Mouse (Mus musculus): ENCODE measurements at regions not wholly inside any gene's neighbourhood (a gene's known extent, or its start where the extent isn't known, plus 50 kb on each side); places are given as distances from the start of the nearest gene placed in this dataset.
"Not testable (repeated sequence)": the region's sequence is repeated elsewhere in the genome, so short reads cannot be mapped to it uniquely, and the experiment has no call there.

- DNase-seq (ENCODE audit: low spot score in 2 of 2) = peak in 1 of 2 experiments; percentile 25
These were observed 321.8 kb upstream of the Gdi2 start for GRCm38 (mm10) chr13:3216070-3216469.

- DNase-seq (ENCODE audit: low spot score in 2 of 2) = not testable (repeated sequence)
These were observed 316.8 kb upstream of the Gdi2 start for GRCm38 (mm10) chr13:3221005-3221621.

- peak in 1 of 2 experiments; percentile 6 for DNase-seq (ENCODE audit: low spot score in 2 of 2)
These were observed 316.2 kb upstream of the Gdi2 start for GRCm38 (mm10) chr13:3221622-3222021.

GRCm38 (mm10) chr13:3258379-3258778 lies 279.5 kb upstream of the Gdi2 start:
- no peak for DNase-seq (ENCODE audit: low spot score in 2 of 2)

GRCm38 (mm10) chr13:3276130-3276529 lies 261.7 kb upstream of the Gdi2 start:
- not testable (repeated sequence) for DNase-seq (ENCODE audit: low spot score in 2 of 2)

All from cerebellum, postnatal 4 days (tissue).